Mouse (Mus musculus): ENCODE data around the gene Nol4l. TPM values are rescaled to one million over a fixed set of nuclear protein-coding genes. Genes with fewer than 3 reads are reported as not detected.
"Not testable (repeated sequence)": the region's sequence is repeated elsewhere in the genome, so short reads cannot be mapped to it uniquely, and the experiment has no call there.

Nol4l gene
- total RNA-seq, 4 experiments from 2014 or later, result 9.9 to 19.6 (median 12.8) TPM

DNA sequence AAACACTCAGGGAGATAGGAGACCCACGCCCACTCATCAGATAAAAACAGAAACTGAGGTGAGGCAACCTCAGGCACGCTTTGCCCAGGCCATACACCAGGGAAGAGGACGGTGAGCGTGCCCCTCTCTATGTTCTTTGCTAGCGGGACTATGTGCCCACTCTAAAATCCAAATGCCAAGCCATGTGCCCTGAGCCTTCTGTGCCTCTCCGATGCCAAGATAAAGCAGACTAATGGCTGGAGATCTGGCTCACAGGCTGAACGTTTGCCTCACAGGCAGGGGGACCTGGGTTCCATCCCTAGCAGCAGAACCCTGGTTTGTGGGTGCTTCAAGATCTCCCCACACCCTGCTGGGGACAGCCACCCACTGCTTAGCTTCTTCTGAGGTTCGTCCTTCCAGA lies 19.6 kb downstream of the Nol4l start:
- DNase-seq, result no peak

DNA sequence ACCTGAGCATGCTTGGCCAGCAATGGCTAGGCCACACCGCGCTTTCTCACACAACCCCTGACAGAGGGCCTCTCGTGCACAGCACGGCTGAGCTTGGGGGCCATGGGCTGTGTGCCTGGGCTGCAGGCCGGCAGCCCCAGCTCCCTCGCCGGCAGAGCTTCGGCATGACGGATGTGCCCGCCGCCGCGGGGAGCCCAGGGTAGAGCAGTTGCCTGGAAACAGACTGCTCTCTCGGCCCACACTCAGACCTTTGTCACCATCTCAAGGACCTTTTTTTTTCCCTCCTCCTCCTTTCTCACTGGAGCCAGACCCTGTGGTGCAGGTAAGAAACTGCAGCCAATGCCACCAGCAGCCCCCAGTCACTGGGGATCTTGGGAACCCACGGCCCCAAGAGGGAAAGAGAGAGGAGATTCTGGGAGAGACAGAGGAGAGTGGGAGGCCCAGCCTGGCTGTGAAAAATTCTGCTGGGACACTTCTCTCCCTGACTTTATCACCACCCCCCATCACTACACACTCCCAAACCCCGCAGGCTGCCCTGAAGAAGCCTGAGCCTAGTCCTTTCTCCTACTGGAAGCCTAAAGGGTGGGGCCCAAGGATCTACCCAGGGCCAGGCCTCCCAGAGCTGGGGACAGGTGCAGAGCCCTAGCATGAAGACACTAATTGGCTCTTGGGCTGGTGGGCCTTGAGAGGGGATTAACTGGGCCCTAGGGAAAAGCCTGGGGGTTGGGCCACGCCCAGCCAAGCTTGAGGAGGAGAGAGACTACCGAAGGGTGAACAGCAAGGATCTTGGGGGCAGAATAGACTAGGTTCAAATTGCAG lies 20.4 kb downstream of the Nol4l start:
- DNase-seq, result no peak

DNA sequence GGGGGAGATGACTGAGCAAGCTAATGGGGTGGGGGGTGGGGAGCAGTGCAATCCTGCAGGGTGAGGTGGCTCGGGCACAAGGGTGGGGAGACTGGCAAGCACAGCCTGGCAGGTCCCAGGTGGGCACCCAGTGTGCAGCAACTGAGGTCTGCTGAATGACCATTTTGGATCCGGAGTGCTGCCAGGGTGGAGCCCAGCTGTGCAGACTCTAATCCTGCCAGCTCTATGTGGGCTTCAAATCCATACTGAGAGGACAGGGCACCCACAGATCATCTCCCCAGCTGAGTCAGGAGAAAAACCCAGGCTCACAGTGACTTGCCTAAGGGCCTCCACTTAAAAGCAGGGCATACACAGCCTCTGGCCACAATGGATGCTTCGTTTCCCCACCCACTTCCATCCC lies 21.4 kb downstream of the Nol4l start:
- no peak for DNase-seq

DNA sequence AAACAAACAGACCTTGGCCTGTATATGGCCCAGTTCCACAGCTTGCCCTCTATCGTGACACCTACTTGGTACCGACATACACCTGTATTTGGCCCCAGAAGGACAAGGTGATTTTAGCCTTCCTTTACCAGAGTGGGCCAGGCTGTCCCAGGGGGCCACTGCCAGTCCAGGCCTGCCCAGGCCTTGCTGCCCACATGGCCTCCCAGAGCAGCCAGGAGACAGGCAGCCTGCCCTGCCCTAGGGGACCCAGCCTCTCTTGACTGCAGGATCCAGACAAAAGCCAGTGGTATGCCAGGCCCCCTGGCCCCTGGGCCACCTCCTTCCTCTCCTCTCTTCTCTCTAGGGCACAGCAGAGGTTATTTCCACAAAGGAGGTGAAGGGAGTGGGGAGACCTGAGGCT lies 21.8 kb downstream of the Nol4l start:
- DNase-seq, result no peak

DNA sequence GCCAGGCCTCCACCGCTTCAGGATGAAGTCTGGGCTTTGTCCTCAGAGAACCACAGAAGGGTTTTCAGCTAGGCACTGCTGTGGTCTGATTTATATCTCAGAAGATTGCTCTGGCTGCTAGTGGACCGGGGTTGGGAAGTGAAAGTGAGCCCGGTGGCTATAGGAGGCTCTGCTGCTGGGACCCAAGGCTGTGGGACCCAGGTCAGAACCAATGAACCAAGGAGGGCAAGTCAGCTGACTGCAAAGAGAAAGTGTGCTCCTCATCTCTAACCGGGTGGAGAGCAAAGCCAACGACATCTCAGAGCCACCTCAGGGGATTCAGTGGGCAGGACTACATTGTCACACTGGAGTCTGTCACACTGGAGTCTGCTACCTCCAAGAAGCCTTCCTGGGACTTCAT lies 23.4 kb downstream of the Nol4l start:
- DNase-seq, result no peak

DNA sequence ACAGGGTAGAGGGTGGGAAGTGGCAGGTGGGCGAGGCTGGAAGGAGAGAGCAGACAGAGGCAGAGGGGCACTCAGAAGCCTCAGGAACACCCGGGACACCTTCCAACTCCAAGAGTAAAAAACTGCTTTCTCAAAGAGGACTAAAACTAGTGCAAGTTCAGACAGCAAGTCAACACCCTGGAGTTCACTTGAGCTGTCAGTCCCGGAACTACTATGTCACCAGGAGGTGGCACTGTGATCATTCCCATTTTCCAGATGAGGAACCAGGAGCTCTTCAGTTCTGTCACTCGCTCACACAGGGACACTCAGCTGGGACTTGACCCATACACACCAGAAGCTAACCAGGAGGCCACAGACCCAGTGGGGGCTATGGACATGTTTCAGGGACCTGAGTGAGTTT lies 30.6 kb downstream of the Nol4l start:
- no peak for DNase-seq

DNA sequence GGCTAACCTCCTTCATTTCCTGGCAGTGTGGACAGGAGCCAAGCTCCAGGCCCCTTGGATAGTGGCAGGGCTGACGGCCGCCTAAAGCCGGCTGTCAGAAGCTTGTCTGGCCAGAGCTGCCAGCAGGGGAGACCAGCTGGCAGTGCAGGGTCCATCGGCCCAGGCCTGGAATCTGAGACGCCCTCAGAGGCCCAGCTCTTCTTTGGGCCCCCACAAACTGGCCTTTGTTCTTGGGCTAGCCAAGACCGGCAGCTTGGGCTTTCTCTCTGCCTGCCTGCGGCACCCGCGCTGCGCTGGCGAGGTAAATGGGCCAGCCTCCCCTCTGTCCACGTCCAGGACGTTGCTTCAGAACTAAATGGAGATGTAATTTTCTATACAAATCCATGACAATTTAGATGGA lies 32.9 kb downstream of the Nol4l start:
- no peak for DNase-seq

DNA sequence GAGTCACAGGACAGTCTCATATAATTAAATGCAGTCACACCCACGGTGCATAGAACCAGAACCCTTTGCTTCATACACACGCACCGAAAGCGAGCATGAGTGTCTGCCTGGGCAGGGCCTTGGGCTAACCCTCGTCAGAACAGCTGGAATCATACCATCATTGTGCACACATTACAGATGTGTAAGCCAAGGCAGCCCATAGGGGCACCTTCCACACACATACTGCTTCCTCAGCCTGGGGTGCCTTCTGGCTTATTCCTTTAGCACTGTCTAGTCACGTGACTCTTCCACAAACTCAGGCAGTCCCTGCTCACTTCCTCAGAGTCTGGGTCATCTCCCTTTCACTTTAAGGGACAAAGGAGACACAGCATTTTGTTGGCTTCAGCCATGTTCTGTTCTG lies 33.5 kb downstream of the Nol4l start:
- DNase-seq, result no peak

DNA sequence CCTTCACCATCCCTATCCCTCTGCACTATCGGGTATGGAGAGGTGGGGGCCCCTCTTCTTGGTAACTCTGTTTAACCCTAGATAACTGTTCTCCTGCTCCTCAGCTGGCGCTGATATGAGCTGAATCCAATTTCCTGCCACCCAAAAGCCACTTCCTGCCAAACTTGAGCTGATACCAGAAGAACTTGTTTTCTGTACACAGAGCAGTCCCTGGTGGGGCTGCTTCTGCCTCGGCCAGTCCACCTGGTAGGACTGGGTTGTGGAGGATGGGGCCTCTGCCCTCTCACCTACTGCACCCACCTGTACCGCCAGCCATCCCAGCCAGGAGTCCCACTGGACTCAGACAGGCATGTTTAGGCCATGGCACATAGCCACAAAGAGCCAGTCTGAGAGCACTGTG lies 34.0 kb downstream of the Nol4l start:
- no peak for DNase-seq

DNA sequence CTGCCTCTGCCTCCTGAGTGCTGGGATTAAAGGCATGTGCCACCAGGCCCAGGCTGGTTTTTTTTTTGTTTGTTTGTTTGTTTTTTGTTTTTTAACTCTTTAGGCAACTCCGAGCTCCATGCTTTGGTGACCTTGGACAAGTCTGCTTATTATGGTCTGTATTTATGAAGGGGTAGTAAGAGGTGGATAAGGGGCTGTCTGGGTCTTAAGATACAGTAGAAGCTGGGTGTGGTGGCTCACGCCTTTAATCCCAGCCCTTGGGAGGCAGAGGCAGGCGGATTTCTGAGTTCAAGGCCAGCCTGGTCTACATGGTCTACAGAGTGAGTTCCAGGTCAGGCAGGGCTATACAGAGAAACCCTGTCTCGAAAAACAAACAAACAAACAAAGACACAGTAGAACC lies 34.4 kb downstream of the Nol4l start:
- not testable (repeated sequence) for DNase-seq

DNA sequence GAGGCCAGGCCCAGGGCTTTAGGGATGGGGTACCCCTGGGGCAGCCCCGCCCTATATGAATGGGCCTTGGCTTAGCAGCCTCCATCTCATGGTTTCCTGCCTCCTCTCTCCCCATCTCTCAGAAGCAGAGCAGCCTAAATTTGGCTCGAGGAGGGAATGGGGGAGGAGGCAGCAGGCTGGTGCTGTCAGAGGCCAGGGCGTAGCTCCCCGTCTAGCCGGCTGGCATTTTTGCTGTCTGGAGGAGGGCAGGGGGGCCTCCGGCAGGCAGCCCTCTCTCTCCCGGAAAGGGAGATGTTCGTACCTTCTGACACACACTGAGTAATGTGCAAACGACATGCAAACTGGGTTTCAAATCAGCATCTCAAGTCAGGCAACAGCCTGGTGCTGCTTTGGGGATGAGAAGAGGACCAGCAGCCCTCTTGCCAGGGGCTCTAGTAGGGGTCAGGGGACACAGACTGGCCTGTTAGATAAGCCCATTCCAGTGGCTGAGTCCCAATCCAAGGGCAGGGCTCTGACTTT lies 35.4 kb downstream of the Nol4l start:
- DNase-seq, result no peak

DNA sequence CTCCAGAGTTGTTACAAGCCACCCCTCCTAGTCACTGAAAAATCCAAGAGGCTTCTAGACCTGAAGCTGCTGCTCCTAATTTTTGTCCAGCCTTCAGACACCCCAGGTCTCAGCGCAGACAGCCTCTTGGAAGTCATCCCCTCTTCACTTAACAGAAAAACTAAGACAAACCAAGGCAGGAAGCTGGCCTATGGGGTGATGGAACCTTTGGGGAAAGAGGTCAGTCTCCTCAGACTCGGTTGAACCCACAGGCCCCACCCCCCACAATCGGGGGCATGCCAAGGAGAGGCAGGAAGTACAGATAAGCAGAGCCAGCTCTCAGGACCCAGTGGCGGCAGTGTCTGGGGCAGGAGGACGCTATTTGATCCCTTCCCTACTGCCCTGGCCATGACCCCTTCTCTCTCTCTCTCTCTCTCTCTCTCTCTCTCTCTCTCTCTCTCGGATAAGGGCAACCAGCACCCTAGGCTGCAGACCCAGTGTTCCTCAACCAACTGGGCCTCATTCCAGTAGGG lies 35.9 kb downstream of the Nol4l start:
- no peak for DNase-seq

DNA sequence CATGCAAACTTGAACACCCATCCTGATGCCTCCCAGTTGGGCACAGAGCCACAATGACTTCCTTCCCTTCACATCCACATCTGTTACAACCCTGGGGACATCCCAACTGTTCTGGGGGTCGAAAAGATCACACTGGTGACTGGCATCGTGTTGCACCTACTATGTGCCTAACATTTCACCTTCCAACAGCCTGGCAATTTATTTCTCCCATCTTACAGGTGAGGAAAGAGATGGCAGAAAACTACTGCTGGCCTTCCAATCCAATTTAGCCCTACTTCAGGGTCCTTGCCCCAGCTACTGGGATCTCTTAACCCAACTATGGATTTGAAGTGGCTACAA lies 36.4 kb downstream of the Nol4l start:
- DNase-seq, result no peak

DNA sequence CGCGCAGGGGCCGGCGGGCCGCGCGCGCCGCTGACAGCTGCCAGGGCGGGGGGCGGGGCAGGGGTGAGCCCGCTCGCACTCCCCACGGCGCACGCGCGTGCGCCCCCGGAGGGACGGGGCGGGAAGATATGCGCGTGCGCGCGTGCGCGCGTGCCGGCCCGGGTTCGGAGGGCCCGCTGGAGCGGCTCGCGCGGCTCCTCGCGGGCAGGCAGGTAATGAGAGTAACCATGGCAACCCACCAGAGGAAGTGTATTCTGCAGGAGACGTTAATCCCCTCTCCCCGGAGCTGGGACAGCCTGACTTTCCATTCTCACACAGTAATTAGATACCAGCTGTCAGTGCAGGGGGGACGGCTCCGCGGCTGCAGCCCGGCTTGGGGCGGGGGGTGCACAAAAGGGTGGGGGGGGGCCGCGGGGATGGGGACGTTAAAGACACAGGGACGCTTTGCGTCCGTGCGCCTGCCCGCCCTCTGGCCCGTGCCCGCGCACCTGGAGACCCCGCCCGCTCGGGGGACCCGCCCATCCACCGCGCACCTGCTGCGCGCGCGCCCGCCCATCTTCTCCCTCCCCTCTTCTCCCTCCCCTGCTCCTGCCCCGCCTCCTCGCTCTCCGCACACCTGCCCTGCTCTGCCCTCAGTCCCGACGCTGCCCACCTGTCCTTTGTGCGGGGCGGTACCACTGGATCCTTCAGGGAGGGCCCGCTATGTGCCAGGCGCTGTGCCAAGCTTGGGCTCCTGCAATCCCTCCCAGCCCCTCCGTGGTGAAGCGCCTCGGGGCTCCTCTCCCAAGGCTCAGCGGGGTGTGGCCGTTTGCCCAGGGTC lies 37.0 kb downstream of the Nol4l start, which contains the start of gene 4930404H24Rik:
Gene 4930404H24Rik, plus strand, starts transcription at position 218 of the 820 bp plus-strand sequence.
- no peak for DNase-seq

DNA sequence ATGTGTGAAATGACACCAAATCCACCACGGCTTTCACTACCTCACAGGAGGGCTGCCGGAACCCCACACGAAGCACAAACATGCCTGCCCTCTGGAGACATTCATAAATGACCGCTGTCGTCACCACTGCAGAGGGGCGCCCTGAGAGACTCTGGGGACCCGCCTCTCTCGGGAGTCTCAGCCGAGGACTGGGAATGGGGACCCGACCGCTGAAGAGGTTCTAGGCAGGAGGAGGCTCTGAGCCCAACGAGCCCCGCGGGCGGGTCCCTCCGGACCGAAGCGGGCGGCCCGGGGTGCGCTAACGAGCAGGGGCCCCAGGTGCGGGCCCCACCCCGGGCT lies 37.6 kb downstream of the Nol4l start:
- DNase-seq, result no peak

DNA sequence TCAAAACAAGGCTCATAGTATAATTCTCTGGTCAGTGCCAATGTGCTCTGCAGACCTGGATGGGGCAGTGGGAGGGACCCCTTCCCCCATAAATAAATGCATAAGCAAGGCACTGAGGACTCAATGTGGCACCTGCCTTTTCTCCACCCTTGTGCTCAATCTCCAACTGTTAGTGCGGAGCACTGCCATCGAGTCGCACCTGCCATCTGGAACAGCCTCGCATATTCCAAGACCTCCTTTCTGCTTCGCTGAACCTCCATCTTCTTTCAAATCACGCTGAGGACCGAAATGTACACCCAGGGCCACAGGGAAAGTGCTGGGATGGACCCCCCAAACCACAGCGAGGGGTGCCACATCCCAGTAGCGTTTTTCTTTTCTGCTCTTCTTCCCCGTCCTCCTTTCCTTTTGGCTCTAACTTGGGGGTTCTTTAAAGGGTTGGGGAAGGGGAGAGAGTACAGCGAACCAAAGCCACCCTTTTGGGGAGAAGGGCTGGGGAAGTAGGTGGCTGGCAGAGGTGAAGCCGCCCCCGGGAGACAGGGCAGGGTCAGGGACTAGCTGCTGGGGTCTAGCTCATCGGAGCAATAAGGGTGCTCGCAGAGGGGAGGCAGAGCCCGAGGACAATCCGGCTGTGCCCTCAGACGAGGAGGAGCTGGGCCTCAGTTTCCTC lies 38.1 kb downstream of the Nol4l start:
- no peak for DNase-seq

DNA sequence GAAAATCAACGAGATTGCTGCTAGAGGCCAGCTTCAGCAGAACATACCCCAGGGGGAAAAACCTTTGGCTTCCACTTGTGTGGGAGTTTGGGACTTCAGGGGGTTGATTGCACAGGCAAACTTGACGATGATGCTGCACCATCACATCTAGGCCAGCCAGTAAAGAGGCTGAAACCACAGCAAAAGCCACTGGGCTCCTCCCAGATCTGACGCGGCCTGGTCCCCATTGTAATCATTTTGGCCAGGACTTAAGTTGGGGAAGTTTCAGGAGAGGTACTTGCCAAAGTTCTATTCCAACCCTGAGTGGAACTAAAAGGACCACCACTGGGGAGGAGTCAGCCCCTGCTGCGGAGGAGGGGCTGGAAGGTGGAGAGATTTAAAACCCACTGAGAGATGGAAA lies 38.8 kb downstream of the Nol4l start:
- no peak for DNase-seq

DNA sequence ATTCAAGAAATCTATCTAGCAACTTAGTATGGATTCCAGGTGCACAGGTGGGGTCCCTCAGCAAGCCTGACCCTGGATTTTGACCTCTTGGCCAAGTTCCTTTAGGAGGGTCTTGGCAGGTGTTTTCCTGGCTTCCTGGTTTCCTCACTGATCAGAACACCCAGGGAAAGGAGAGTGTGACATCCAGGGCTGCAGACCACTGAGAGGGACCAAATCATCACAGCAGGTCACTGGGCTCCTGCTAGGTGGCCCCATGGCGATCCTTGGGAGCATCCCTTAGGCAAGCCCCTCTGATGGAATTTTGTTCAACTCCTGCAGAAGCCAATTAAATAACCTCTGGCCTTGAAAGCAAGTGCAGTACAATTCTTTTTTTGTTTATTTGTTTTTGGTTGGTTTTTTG lies 39.7 kb downstream of the Nol4l start:
- no peak for DNase-seq

DNA sequence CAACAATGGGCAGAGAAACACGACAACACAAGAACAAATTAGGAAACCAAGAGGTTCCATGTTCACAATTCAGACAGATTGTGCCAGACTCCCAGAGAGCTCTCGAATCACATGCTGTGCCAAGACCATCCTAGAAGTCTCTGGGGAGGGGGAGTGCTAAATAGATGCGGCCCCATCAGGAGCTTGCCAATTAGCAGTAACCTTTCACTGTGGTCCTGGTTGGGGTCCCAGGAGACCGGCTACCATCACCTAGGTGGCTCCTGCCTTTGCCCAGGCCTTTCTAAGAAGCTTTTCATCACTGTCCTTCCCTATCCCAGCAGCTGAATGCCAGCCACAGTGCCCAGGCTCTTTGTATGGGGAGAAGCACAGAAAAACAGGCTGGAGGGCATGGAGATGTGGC lies 45.7 kb downstream of the Nol4l start:
- no peak for DNase-seq

DNA sequence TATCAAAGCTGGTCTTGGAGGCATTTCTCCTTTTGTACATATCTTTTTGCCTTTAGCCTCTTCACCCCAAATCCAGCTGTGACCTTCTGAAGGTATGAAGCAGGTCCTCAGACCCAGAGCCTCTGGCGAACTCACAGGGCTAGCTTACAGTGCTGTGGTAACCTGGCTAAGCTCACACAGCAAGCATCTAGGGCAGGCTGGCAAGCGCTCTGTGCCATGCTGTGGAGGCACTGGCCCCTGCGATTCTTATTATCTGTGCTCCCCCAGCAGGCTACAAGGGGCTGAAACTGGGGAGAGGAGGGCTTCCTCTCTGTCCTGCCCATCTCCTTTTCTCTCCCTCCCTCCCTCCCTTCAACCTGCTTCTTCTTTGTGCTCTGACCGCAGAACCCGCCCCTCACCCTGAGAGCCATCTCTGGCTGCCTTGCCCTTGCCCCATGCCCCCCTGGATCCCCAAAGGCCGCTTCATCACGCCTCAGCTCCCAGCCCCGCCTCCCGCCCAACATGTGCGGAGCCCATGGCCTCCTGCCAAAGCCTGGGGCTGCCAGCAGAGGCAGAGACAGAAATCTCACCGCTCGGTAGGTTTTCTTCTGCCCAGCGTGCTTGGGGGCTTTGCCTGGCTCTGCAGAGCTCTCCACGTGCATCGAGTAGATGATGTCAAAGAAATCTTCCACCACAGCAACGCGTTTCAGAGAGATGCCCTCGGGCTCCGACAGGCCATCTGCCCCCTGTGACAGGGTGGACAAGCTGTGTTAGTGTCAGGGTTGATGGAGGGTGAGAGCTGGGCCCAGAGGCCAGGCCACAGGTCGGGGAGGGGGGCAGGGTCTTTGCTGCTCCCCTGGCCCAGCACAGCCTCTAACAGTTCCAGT lies 46.4 kb downstream of the Nol4l start:
- DNase-seq, result peak; percentile 52

DNA sequence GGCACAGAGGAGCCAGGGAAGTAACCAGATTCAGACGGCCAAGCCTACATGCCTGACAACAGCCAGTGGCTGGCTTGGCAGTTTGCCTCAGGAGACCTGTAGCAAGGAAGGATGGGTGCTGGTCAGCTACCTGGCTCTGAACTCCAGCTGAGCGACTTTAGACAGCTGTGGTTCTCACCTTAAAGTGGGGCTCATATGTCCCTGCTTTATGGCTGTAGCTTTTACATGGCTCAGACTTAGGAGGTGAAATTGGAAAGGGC lies 48.0 kb downstream of the Nol4l start:
- DNase-seq, result no peak

DNA sequence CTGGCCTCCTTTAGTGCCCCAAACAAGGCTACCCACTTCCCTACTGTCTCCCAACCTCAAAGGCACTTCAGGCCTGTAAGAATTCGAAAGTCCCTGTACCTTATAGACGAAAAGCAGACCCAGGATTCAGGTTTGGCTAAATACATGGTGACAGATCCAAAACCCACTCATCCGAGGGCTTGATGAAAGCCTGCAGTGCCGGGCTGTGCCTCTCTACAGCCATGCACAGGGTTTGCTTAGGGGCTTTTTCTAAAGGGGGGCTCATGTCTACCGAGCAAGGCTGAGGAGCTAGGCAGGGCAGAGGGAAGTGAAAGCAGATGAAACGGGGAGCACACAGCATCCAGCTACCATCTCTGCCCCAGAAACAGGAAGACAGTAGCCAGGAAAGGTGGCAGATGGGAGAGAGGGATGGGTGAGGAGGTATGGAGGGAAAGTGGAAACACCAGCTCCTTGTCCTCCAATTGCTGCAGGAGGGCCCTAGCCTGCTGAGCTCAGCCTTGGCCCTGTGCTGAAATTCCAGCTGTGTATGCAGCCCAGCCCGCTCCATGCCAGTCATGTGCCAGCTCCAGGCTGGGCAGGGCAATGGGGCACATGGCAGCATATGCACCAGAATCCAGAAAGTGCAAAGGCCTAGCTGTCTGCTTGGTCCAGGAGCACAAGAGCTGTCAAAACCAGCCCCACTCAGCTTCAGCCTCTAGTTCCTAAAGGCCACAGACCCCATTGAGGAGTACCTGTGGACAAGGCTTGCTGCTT lies 48.5 kb downstream of the Nol4l start:
- DNase-seq, result no peak
